Mouse (Mus musculus) liver, embryonic 14.5 days (tissue): ENCODE results near the gene Ocrl.

Source experiments
- CTCF ChIP-seq: IDR thresholded peaks from 2 replicates; pipeline ENCODE4 v1.5.1; 2016; ENCODE audit warnings: antibody characterized with exemption, low read depth, control low read depth
- EP300 ChIP-seq: IDR thresholded peaks from 2 replicates; pipeline ENCODE4 v1.6.1; 2016; ENCODE audit warnings: antibody characterized with exemption, low read depth

DNA sequence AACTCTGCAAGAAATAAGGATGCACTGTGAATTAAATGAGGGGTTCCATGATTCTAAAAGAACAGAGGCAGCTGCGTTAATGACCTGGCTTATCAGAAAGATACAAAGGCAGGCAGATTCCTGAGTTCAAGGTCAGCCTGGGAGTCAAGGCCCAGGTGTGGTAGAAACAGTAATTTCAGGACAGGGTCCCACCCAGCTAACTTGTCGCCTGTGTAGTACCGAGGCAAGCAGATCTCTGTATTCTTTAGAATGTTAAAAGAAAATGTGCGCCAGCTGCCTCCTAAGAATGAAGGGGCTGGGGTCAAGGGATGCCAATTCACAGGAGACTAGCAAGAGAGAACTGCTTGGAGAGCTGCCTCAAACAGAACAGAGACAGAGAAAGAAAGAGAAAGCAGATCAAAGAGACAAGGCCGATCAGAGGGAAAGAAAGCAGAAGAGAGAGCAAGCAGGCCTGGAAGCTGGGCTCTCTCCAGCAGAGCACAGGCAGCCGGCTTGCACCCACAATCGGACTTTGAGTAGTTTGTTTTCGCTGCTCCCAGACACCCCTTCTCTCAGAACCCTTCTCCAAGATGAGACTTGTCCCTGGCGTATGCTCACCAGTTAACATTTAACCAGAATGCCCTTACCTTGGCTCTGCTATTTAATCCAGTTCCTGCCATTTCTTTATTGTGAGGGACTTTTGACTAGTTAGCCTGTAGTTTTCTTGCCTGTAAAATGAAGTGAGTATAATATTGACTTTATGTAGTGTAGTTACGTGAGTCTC lies 59.4 kb downstream of the Ocrl start:
- no peak for TF ChIP-seq EP300
- no peak for TF ChIP-seq CTCF
